In genomic region chr5:113855696-113856095, GRCm38 (mm10) we compare ENCODE assay signal across 9 mouse cellular contexts. TPM values are rescaled to one million over a fixed set of nuclear protein-coding genes. Genes with fewer than 3 reads are reported as not detected.
A peak's percentile ranks its signal among the peaks of the same experiment; 100 is the strongest.
DNase-seq lines count a peak whose midpoint lies in the region; ATAC-seq and TF ChIP-seq lines count a peak whose summit lies in the region.
"Had no signal": no experiment of that assay in that cellular context is flagged by ENCODE, and none has a peak within 500 bp of the region (broad histone marks: within the 10 kb centered on the region; RNA-seq: fewer than 3 reads in every experiment).

No protein-coding gene starts in this region.

- H3K4me1 ChIP-seq in forebrain, postnatal 0 days (ENCODE audit: insufficient read depth) = 0 out of 2 replicates have a peak, but pooled peaks cover 3% of the 10 kb centered on the region
- H3K4me1 ChIP-seq in neural tube, embryonic 13.5 days (replicated peaks) = peaks cover 51% of the 10 kb centered on the region

- H3K36me3 ChIP-seq in forebrain, postnatal 0 days (ENCODE audit: insufficient read depth) = peaks cover 12% of the 10 kb centered on the region
- peaks cover 22% of the 10 kb centered on the region for H3K36me3 ChIP-seq in neural tube, embryonic 13.5 days

- TF ChIP-seq CTCF in left cerebral cortex, adult 2 months (IDR thresholded peaks at IDR 0.05) = no peak
- TF ChIP-seq CTCF in forebrain, postnatal 0 days (IDR thresholded peaks at IDR 0.05; ENCODE audit: low read depth) = no peak

- no peak overlapping the region for H3K4me2 ChIP-seq in forebrain, postnatal 0 days (ENCODE audit: low read depth)
- H3K4me2 ChIP-seq in neural tube, embryonic 13.5 days = no peak overlapping the region

- H3K27ac ChIP-seq in left cerebral cortex, adult 2 months = no peak overlapping the region
- peak overlapping the region; percentile 51 for H3K27ac ChIP-seq in forebrain, postnatal 0 days (ENCODE audit: low read depth, low read length)
- H3K27ac ChIP-seq in neural tube, embryonic 13.5 days (replicated peaks) = peak overlapping the region; percentile 57

- H3K9ac ChIP-seq in forebrain, postnatal 0 days = no peak overlapping the region
- peak overlapping the region; percentile 36 for H3K9ac ChIP-seq in neural tube, embryonic 13.5 days

- 17% methylated on average over 3 of the region's 3 CpGs for WGBS in forebrain, postnatal 0 days
- WGBS in neural tube, embryonic 13.5 days = 40% methylated on average over 3 of the region's 3 CpGs

- H3K9me3 ChIP-seq in forebrain, postnatal 0 days (ENCODE audit: low read length) = no peaks in the 10 kb centered on the region
- H3K9me3 ChIP-seq in neural tube, embryonic 13.5 days = no peaks in the 10 kb centered on the region

- no peak overlapping the region for H3K4me3 ChIP-seq in left cerebral cortex, adult 2 months
- H3K4me3 ChIP-seq in forebrain, postnatal 0 days (ENCODE audit: low read depth, low read length) = no peak overlapping the region
- no peak overlapping the region for H3K4me3 ChIP-seq in neural tube, embryonic 13.5 days

- ATAC-seq in forebrain, postnatal 0 days = peak; percentile 79
- ATAC-seq in neural tube, embryonic 13.5 days (ENCODE audit: low read depth) = peak; percentile 41

- H3K27me3 ChIP-seq in forebrain, postnatal 0 days (ENCODE audit: insufficient read depth, low read length) = no peaks in the 10 kb centered on the region
- H3K27me3 ChIP-seq in neural tube, embryonic 13.5 days = no peaks in the 10 kb centered on the region

- intact Hi-C loops in left cerebral cortex, postnatal 4 days (cut with DNase I) = loop anchor here (10.0 kb wide), 1 partner anchor 189 kb away; no protein-coding TSS in a partner anchor
- intact Hi-C loops in left cerebral cortex, adult 2 months (cut with DNase I) = loop anchor here (5.0 kb wide), 1 partner anchor 77 kb away; no protein-coding TSS in a partner anchor

- peak; percentile 54 for DNase-seq in left cerebral cortex, postnatal 4 days
- no peak for DNase-seq in left cerebral cortex, adult 2 months (ENCODE audit: extremely low spot score in 1 of 2, low spot score in 2 of 2)
- peak; percentile 66 for DNase-seq in forebrain, postnatal 0 days
- DNase-seq in kidney, adult 8-10 months = peak; percentile 43 to 76
- DNase-seq in gastrocnemius, postnatal 4 days (ENCODE audit: low spot score in 2 of 2) = no peak
- no peak for DNase-seq in frontal cortex, postnatal 10 days (ENCODE audit: low spot score in 2 of 2)
- DNase-seq in spleen, postnatal 36 days (ENCODE audit: low spot score in 2 of 2) = no peak

RNA-seq across cellular contexts. Expression of gene Selplg, which starts 23.3 kb away (rescaled TPM):
- total RNA-seq in left cerebral cortex, postnatal 4 days (2021) = 1 to 10 TPM; 1.5 to 2.7 TPM
- total RNA-seq in left cerebral cortex, adult 2 months (2021) = 10 to 100 TPM; 25.7 to 28.3 TPM
- total RNA-seq in forebrain, postnatal 0 days (2014; rRNA removed) = 1.1 and 1.3 TPM in 2 replicates
- polyA plus RNA-seq in forebrain, postnatal 0 days (2015; fragmentation: Nextera tagmentation; extraction: Ambion mirVana) = 1.8 and 2.4 TPM in 2 replicates
- polyA plus RNA-seq in neural tube, embryonic 13.5 days (2015; fragmentation: Nextera tagmentation; extraction: Ambion mirVana) = 1.9 and 2.5 TPM in 2 replicates
- 1 to 10 TPM; 3.0 to 3.1 TPM for total RNA-seq in gastrocnemius, postnatal 4 days (2021)

RNA-seq across cellular contexts. Expression of gene Coro1c, which starts 52.9 kb away (rescaled TPM):
- total RNA-seq in left cerebral cortex, postnatal 4 days (2021) = 100 to 1,000 TPM; 183 to 194 TPM
- total RNA-seq in left cerebral cortex, adult 2 months (2021) = 10 to 100 TPM; 77.9 to 84.3 TPM
- total RNA-seq in forebrain, postnatal 0 days (2014; rRNA removed) = 159 and 178 TPM in 2 replicates
- 148 and 167 TPM in 2 replicates for polyA plus RNA-seq in forebrain, postnatal 0 days (2015; fragmentation: Nextera tagmentation; extraction: Ambion mirVana)
- polyA plus RNA-seq in neural tube, embryonic 13.5 days (2015; fragmentation: Nextera tagmentation; extraction: Ambion mirVana) = 183 and 200 TPM in 2 replicates
- 10 to 100 TPM; 70.4 to 84.2 TPM for total RNA-seq in gastrocnemius, postnatal 4 days (2021)

RNA-seq across cellular contexts. Expression of gene Tmem119, which starts 55.4 kb away (rescaled TPM):
- total RNA-seq in left cerebral cortex, postnatal 4 days (2021) = 1 to 10 TPM; 3.3 to 4.6 TPM
- 10 to 100 TPM; 21.0 to 25.3 TPM for total RNA-seq in left cerebral cortex, adult 2 months (2021)
- 5.8 and 8.2 TPM in 2 replicates for total RNA-seq in forebrain, postnatal 0 days (2014; rRNA removed)
- polyA plus RNA-seq in forebrain, postnatal 0 days (2015; fragmentation: Nextera tagmentation; extraction: Ambion mirVana) = 5.9 and 7.1 TPM in 2 replicates
- polyA plus RNA-seq in neural tube, embryonic 13.5 days (2015; fragmentation: Nextera tagmentation; extraction: Ambion mirVana) = 12.6 and 19.9 TPM in 2 replicates
- total RNA-seq in gastrocnemius, postnatal 4 days (2021) = 10 to 100 TPM; 30.8 to 34.9 TPM
- total RNA-seq: MEL had no signal

Comparison
In these comparisons a context has a peak if more than half of its experiments do, and no peak if none do; other contexts are left out.
1. DNase-seq: peak in left cerebral cortex, postnatal 4 days (single experiment), forebrain, postnatal 0 days (single experiment) and kidney, adult 8-10 months (2 of 2); none in left cerebral cortex, adult 2 months (0 of 2), gastrocnemius, postnatal 4 days (0 of 2), frontal cortex, postnatal 10 days (0 of 2) and spleen, postnatal 36 days (0 of 2).
2. RNA of gene Selplg, which starts 23.3 kb away (total RNA-seq): 25.7 to 28.3 TPM in left cerebral cortex, adult 2 months; 3.0 to 3.1 TPM in gastrocnemius, postnatal 4 days, 1.5 to 2.7 TPM in left cerebral cortex, postnatal 4 days and 1.1 to 1.3 TPM in forebrain, postnatal 0 days; every median in the first group is over 4 times any median in the second.